Mouse (Mus musculus): ENCODE data around the gene Dpm3.

DNA sequence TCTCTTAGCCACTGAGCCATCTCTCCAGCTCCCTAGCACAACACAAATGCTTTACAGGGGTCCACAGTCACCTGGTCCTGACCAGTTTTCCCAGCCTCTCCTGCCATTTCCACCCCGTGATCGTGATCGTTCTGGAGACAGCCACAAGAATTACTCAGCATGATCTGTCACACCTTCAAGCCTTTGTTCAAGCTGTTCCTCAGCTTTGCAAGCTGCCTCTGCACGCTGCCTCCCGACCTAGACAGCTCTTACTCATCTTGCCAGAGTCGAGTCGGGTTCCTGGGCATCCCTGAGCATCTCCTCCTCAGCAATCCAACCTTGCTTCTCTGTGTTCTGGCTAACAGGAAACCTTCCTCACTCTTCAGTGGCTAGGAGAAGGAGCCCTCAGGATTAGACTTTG is at the start of gene Dpm3:
- TF ChIP-seq POLR2A (IDR thresholded peaks at IDR 0.05; ENCODE audit: borderline replicate concordance, control insufficient read depth, low read depth, low read length), result no peak
- TF ChIP-seq CTCF (IDR thresholded peaks at IDR 0.05; ENCODE audit: control insufficient read depth, insufficient read depth, low read length), result no peak

Data from bone marrow, adult 2 months (tissue).